Mouse (Mus musculus) neural tube, embryonic 15.5 days (tissue): ENCODE data around the gene Ccdc191. TPM values are rescaled to one million over a fixed set of nuclear protein-coding genes. Genes with fewer than 3 reads are reported as not detected.

Experiments used
- ATAC-seq: fragments of 200-750 bp; cut with Nextera tagmentation; 2 replicates; pipeline ENCODE4 v1.8.0; 2017; ENCODE audit warnings: mild to moderate bottlenecking, moderate TSS enrichment, moderate library complexity; ENCODE audit not compliant: low FRiP score
- H3K27ac ChIP-seq: fragments of 300-500 bp; sonication (generic); replicated peaks from 2 replicates; pipeline ENCODE4 v1.5.1; 2015; ENCODE audit warnings: mild to moderate bottlenecking, inconsistent platforms
- H3K27me3 ChIP-seq: fragments of 300-500 bp; sonication (generic); replicated peaks from 2 replicates; pipeline ENCODE4 v1.6.1; 2015; ENCODE audit warnings: inconsistent platforms
- H3K36me3 ChIP-seq: fragments of 300-500 bp; sonication (generic); 2 replicates; pipeline ENCODE4 v1.6.1; 2015; ENCODE audit warnings: inconsistent platforms
- H3K4me1 ChIP-seq: fragments of 300-500 bp; sonication (generic); 2 replicates; pipeline ENCODE4 v1.6.1; 2015; ENCODE audit warnings: inconsistent platforms
- H3K4me2 ChIP-seq: fragments of 300-500 bp; sonication (generic); 2 replicates; pipeline ENCODE4 v1.6.1; 2015; ENCODE audit warnings: inconsistent platforms, mild to moderate bottlenecking, moderate library complexity
- H3K4me3 ChIP-seq: fragments of 300-500 bp; sonication (generic); replicated peaks from 2 replicates; pipeline ENCODE4 v1.5.1; 2015; ENCODE audit warnings: mild to moderate bottlenecking, inconsistent platforms
- H3K9ac ChIP-seq: fragments of 300-500 bp; sonication (generic); replicated peaks from 2 replicates; pipeline ENCODE4 v1.6.1; 2015; ENCODE audit warnings: mild to moderate bottlenecking, inconsistent platforms
- H3K9me3 ChIP-seq: fragments of 300-500 bp; sonication (generic); replicated peaks from 2 replicates; pipeline ENCODE4 v1.6.1; 2016; ENCODE audit warnings: inconsistent platforms
- WGBS: fragments of 180-500 bp; shearing (Covaris S2); methylation state at CpG from one replicate; pipeline ENCODE4 v1.1.7; 2015; ENCODE audit warnings: mixed read lengths; 5-methylcytosine and 5-hydroxymethylcytosine counted together
- polyA plus RNA-seq: library from polyadenylated mRNA; unstranded; fragments of >200 nt; fragmentation: Nextera tagmentation; extraction: Ambion mirVana; gene quantifications from 2 replicates; pipeline ENCODE4 v1.2.1, GENCODE M21; 2015

Gene Ccdc191
- polyA plus RNA-seq, 1 experiment from 2014 or later = 6.6 TPM

- H3K9ac ChIP-seq = no peak overlapping the region
- H3K4me1 ChIP-seq = 0 out of 2 replicates have a peak, but pooled peaks cover 6% of the 10 kb centered on the region
- ATAC-seq = no peak
- H3K9me3 ChIP-seq = no peaks in the 10 kb centered on the region
- H3K36me3 ChIP-seq = no peaks in the 10 kb centered on the region
- 92% methylated on average over 8 of the region's 8 CpGs for WGBS
- no peaks in the 10 kb centered on the region for H3K27me3 ChIP-seq
- no peak overlapping the region for H3K27ac ChIP-seq
- no peak overlapping the region for H3K4me2 ChIP-seq
- H3K4me3 ChIP-seq = no peak overlapping the region
Observed at GRCm38 (mm10) chr16:43894501-43894900, 4.9 kb downstream of the Ccdc191 start.

DNA sequence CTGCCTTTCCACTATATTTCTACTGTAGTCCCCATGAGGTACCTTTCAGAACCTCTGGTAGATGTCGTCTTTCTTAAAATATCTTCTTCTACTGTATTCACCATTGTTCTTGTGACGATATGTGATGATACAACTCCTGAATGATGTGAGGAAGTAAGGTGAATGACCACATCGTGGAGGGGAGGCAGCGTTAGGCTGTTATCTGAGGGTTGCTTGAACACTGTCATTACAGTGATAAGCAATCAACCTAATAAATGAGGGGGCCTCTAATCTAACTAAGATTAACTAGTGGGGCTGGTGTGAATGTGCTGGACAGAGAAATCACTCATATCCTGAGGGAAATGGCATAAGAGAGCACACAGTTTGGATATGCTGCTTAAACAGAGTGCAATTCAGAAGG lies 10.5 kb downstream of the Ccdc191 start:
- no peaks in the 10 kb centered on the region for H3K9me3 ChIP-seq
- H3K27me3 ChIP-seq = no peaks in the 10 kb centered on the region
- H3K9ac ChIP-seq = no peak overlapping the region
- WGBS = 95% methylated on average over 4 of the region's 4 CpGs
- no peak overlapping the region for H3K27ac ChIP-seq
- H3K4me3 ChIP-seq = no peak overlapping the region
- ATAC-seq = no peak
- no peaks in the 10 kb centered on the region for H3K4me1 ChIP-seq
- H3K4me2 ChIP-seq = no peak overlapping the region
- H3K36me3 ChIP-seq = no peaks in the 10 kb centered on the region

DNA sequence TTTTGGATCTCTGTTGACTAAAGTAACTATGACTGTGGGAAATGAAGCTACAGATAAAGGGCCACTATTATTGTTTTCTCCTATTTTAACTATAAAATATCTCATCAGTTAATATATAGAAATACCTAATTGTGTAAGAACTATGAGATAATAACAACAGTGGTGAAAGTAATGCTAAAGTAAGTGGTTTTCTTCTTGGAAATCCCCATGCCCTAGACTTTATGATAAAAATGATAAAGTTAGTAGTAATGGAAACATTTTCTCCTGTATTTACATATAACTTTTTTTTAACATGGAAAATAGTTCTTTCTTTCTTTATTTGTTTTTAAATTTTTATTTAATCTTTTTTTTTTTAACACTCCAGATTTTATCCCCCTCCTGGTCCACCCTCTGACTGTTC lies 11.0 kb downstream of the Ccdc191 start:
- no peaks in the 10 kb centered on the region for H3K9me3 ChIP-seq
- H3K27ac ChIP-seq = no peak overlapping the region
- no peaks in the 10 kb centered on the region for H3K36me3 ChIP-seq
- H3K27me3 ChIP-seq = no peaks in the 10 kb centered on the region
- no peak overlapping the region for H3K4me2 ChIP-seq
- no peak overlapping the region for H3K4me3 ChIP-seq
- ATAC-seq = no peak
- no peak overlapping the region for H3K9ac ChIP-seq
- H3K4me1 ChIP-seq = no peaks in the 10 kb centered on the region

- Histone ChIP-seq H3K4me1 (no peaks in the 10 kb centered on the region), H3K27ac (no peak overlapping the region), H3K9ac (no peak overlapping the region), H3K36me3 (peaks cover 3% of the 10 kb centered on the region; the same call in 1 of the 2 replicates), H3K4me3 (no peak overlapping the region), H3K9me3 (no peaks in the 10 kb centered on the region), H3K27me3 (no peaks in the 10 kb centered on the region), H3K4me2 (no peak overlapping the region)
- no peak for ATAC-seq
- WGBS = 89% methylated on average over 2 of the region's 2 CpGs
Observed at GRCm38 (mm10) chr16:43908881-43909280, 19.3 kb downstream of the Ccdc191 start.

- Histone ChIP-seq H3K4me2 (no peak overlapping the region), H3K4me3 (no peak overlapping the region), H3K27me3 (no peaks in the 10 kb centered on the region), H3K9me3 (no peaks in the 10 kb centered on the region), H3K9ac (no peak overlapping the region), H3K4me1 (no peaks in the 10 kb centered on the region), H3K36me3 (no peaks in the 10 kb centered on the region), H3K27ac (no peak overlapping the region)
- WGBS = 88% methylated on average over 3 of the region's 3 CpGs
- no peak for ATAC-seq
Observed at GRCm38 (mm10) chr16:43918867-43919266, 29.3 kb downstream of the Ccdc191 start.

DNA sequence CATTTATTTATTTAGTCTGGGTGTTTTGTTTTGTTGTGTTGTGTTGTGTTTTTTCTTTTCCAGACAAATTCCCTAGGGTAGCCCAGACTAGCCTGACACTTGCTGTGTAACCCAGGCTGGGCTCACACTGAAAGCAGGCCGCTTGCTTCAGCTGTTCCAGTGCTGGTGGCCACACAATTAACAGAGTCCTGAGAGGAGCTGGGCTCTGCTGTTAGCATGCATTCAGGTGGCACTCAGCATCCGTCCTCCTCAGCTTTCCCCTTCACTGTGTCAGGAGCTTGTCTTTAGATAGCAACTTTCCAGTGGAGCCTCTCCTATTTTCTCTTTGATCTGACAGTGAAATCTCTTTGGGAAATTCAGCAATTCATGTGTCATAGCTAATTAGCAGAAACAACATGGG lies 32.4 kb downstream of the Ccdc191 start:
- no peak overlapping the region for H3K4me2 ChIP-seq
- H3K9me3 ChIP-seq = no peaks in the 10 kb centered on the region
- H3K36me3 ChIP-seq = no peaks in the 10 kb centered on the region
- H3K27me3 ChIP-seq = no peaks in the 10 kb centered on the region
- 78% methylated on average over 2 of the region's 2 CpGs for WGBS
- no peak overlapping the region for H3K9ac ChIP-seq
- no peak overlapping the region for H3K4me3 ChIP-seq
- no peak overlapping the region for H3K27ac ChIP-seq
- H3K4me1 ChIP-seq = no peaks in the 10 kb centered on the region
- ATAC-seq = no peak

GRCm38 (mm10) chr16:43922630-43923029 lies 33.0 kb downstream of the Ccdc191 start:
- ATAC-seq = no peak
- Histone ChIP-seq H3K9me3 (no peaks in the 10 kb centered on the region), H3K4me2 (no peak overlapping the region), H3K27me3 (no peaks in the 10 kb centered on the region), H3K4me3 (no peak overlapping the region), H3K9ac (no peak overlapping the region), H3K27ac (no peak overlapping the region), H3K4me1 (no peaks in the 10 kb centered on the region), H3K36me3 (no peaks in the 10 kb centered on the region)
- WGBS = 76% methylated on average over 3 of the region's 3 CpGs

- H3K36me3 ChIP-seq = no peaks in the 10 kb centered on the region
- H3K27ac ChIP-seq = peak overlapping the region; percentile 13; the same call in 1 of the 2 replicates
- H3K4me2 ChIP-seq = no peak overlapping the region
- H3K27me3 ChIP-seq = no peaks in the 10 kb centered on the region
- no peak overlapping the region for H3K4me3 ChIP-seq
- WGBS = 48% methylated on average over 6 of the region's 6 CpGs
- H3K4me1 ChIP-seq = no peaks in the 10 kb centered on the region
- no peak overlapping the region for H3K9ac ChIP-seq
- H3K9me3 ChIP-seq = no peaks in the 10 kb centered on the region
- ATAC-seq = no peak
Observed at GRCm38 (mm10) chr16:43925001-43925558, 35.5 kb downstream of the Ccdc191 start.

DNA sequence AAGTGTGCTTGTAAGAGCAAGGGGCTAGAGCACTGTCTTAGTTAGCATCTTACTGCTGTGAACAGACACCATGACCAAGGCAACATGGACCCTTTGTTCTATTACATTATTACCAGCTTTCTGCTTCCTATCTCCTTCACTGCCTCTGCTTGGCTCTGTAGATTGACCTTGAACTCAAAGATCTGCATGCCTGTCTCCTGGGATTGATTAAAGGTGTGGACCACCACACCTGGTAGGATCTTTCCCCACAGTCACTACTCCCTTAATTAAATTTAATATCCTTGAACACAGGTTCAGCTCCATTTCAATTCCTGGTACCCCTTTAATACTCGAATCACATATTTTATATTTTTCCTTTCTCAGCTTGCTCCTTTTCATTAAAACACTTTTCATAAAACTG lies 36.2 kb downstream of the Ccdc191 start:
- no peak overlapping the region for H3K9ac ChIP-seq
- no peak overlapping the region for H3K27ac ChIP-seq
- H3K4me3 ChIP-seq = no peak overlapping the region
- H3K4me1 ChIP-seq = no peaks in the 10 kb centered on the region
- H3K9me3 ChIP-seq = no peaks in the 10 kb centered on the region
- no peaks in the 10 kb centered on the region for H3K27me3 ChIP-seq
- 94% methylated on average over 1 of the region's 1 CpGs for WGBS
- H3K4me2 ChIP-seq = no peak overlapping the region
- no peaks in the 10 kb centered on the region for H3K36me3 ChIP-seq
- ATAC-seq = no peak

- no peaks in the 10 kb centered on the region for H3K27me3 ChIP-seq
- WGBS = 41% methylated on average over 6 of the region's 6 CpGs
- no peak within 1 kb of the TSS for H3K4me2 ChIP-seq
- no peak for ATAC-seq
- no peak within 1 kb of the TSS for H3K4me3 ChIP-seq
- H3K27ac ChIP-seq = no peak within 1 kb of the TSS
- no peaks in the 10 kb centered on the region for H3K36me3 ChIP-seq
- H3K9me3 ChIP-seq = no peaks in the 10 kb centered on the region
- peaks cover 4% of the 10 kb centered on the region for H3K4me1 ChIP-seq
- no peak within 1 kb of the TSS for H3K9ac ChIP-seq
Observed at GRCm38 (mm10) chr16:43926341-43926859, 36.8 kb downstream of the Ccdc191 start, which contains the start of gene Qtrt2. Gene Qtrt2, minus strand, starts transcription at chr16:43926809.

GRCm38 (mm10) chr16:43930577-43930976 lies 41.0 kb downstream of the Ccdc191 start:
- H3K4me2 ChIP-seq = no peak overlapping the region
- peaks cover 15% of the 10 kb centered on the region for H3K4me1 ChIP-seq
- no peaks in the 10 kb centered on the region for H3K9me3 ChIP-seq
- no peak overlapping the region for H3K9ac ChIP-seq
- H3K27ac ChIP-seq = no peak overlapping the region
- ATAC-seq = no peak
- H3K36me3 ChIP-seq = no peaks in the 10 kb centered on the region
- H3K27me3 ChIP-seq = no peaks in the 10 kb centered on the region
- no peak overlapping the region for H3K4me3 ChIP-seq

DNA sequence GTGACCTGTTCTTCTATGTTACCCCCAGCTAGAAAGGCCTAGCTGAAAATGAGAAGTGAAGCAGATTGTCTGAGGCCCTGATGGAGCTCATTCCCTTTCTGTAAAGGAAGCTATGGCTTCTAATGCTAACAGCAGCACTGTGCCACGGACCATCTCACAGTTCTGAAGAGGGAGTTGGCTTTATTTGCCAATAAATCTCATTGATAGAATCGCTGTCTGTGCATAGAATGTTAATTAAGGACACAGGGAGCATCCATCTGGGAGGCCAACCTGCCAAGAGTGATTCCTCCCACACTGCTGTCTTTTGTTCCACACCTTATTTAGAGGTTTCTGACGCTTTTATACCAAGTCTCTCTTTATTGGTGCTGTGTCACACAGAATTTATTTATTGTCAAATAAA lies 41.9 kb downstream of the Ccdc191 start:
- peak overlapping the region; percentile 73 for H3K27ac ChIP-seq
- peak; percentile 85 for ATAC-seq

More for the DNA sequence above, 41.9 kb downstream of the Ccdc191 start:
- Histone ChIP-seq H3K4me3 (no peak overlapping the region), H3K4me2 (no peak overlapping the region), H3K36me3 (no peaks in the 10 kb centered on the region), H3K27me3 (no peaks in the 10 kb centered on the region), H3K9ac (no peak overlapping the region), H3K9me3 (no peaks in the 10 kb centered on the region), H3K4me1 (peaks cover 15% of the 10 kb centered on the region)
- WGBS = 12% methylated on average over 3 of the region's 3 CpGs
